Mouse (Mus musculus) cerebellum, adult 11-12 months (tissue): ENCODE data around the gene Rab23.
A peak's percentile ranks its signal among the peaks of the same experiment; 100 is the strongest.

Source experiments
- DNase-seq: peaks from one replicate; pipeline ENCODE4 v3.0.0; 2022

Rab23 gene

DNA sequence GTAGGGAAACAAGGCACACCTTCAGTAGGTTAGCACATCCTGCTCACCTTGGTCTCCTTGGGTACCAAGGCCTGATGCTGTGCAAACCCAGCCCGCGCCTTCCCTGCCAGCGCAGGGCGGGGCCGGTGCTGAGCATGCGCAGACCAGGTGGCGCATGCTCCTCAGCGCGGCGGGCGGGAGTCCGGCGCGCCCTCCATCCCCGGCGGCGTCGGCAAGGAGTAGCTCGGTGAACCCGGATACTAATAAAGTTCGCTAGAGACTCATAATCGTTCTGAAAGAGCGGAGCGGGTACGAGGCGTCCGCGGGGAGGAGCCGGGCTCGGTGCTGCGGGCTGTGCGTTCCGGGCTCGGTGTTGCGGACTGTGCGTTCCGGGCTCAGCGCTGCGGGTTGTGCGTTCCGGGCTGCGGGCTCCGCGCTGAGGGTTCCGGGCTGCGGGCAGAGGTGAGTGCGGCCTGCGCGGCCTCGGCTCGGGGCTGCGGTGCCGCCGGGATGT lies at the start of gene Rab23:
Rab23 (plus strand) TSS at position 155 of the 493 bp plus-strand sequence.
- peak; percentile 91 for DNase-seq

DNA sequence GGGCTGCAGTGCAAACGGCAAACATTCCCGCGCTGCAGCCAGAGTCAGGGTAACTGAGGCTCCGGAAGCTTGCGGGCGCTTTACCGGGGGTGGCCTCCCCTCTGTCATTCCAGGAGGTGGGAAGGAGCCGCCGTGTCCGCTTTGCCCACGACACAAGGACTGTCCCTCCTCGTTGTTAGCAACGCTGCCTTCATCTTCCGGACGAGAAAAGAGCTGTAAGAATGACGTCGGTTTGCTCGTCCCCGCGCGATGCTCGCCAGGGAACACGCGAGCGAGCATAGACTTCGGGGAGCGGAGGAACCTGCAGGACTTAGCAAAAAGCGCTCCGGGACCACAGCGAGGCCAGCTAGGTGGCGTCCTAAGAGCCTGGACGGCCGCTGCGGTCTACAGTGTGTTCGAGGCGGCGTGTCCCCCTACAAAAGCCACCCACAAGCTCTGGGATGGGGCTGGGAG lies 49.5 kb upstream of the Rab23 start:
- DNase-seq: peak; percentile 73

DNA sequence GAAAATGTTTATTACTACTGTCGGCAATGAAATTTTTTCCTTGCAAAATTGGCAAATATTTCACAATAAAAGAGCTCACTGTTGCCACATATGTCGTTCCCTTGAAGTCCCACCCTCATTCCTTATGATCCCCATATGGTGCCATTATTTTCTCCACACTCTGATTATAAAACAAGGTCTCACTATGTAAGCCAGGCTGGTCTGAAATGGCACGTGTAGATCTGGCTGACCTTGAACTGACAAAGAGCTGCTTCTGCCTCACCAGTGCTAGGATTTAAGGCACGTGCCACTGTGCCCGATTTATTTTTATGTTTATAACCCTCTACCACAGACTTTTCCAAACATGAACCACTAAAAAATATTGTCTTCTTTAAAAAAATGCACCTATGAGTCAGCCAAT lies 48.2 kb upstream of the Rab23 start:
- no peak for DNase-seq

DNA sequence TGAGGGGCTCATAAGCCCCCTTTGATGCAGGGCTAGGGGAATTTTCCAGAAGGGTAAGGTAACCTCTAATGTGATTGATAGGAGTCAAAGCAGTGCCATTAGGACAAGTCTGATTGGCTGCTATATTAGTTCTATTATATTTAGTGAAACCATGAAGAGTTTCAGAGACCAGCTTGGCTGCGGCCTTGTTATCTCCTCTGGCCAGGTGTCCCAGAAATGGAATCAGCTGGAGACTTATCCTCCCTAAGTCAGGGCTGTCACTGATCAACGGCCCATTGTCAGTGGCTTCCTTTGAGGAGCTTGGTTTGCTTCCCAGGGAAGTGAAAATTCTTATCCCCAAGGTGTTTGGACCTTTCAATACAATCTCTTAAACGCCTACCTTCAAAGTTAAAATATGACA lies 47.6 kb upstream of the Rab23 start:
- DNase-seq: no peak

DNA sequence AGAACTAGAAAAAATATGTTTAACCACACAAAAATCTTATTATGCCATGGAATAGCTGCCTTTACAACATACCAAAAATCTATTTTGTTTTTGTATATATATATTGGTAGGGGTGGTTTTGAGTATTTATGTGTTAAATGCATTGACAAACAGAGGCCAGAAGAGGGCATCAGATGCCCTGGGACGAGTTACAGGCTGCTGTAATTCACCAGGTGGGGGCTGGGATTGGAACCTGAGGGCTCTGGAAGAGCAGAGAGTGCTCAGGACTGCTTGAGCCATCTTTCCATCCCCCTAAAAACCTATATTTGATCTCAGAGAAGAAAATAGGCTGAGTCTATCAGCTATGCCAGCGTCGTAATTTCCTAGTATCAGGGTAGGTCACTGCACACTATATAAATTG lies 47.2 kb upstream of the Rab23 start:
- peak; percentile 28 for DNase-seq

DNA sequence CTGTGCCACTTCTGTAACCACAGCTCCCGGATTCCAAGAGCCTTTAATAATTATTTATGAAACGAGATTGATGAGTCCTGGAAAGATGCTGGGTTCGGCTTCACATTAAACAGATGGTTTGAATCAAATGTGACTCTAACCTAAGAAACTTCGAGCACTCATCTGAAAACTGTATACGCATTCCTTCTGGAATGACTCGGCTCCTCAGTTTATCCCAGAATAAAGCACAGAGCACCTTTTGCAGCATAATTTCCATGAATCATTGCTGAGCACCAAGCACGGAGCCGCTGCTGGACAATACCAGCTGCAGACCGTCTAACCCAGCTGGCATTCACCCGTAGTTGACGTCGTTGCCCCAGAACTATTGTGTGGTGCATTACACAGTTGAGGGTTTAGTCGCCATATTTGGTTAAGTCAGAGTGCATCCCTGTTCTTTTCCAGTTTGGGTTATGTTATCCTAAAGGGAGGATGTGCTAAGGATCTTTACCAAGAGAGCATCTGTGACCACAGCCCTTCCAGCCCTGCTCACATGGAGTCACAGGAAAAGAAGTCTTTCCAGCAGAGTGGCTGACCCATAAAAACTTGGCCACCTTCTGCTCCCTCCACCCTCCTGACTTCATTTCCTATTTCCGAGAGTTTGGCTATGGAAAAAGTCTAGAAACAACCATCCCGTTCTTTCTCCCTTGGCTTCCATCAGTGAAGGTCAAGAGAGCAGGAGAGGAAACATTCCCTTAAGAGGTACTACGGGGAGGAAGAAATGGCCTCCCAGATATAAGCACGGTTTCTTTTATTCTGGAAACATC lies 46.3 kb upstream of the Rab23 start:
- no peak for DNase-seq

DNA sequence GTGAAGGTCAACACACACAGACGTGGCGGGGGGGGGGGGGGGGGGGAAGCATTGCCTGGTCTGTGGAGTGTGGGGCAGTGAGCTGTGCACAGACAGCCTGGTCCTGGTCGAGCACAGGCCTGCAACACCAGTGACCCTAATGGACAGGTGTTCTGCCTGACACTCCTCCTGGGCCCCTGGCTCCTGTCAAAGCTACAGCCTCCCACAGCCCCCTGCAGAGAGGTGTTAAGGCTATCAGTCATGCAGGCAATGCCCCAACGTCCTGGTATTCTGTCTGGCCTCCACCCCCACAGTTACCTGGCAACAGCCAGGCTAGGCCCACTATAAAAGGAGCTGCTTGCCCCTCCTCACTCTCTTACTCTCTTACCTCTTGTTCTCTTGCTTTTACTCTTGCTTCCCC lies 39.3 kb upstream of the Rab23 start:
- no peak for DNase-seq

DNA sequence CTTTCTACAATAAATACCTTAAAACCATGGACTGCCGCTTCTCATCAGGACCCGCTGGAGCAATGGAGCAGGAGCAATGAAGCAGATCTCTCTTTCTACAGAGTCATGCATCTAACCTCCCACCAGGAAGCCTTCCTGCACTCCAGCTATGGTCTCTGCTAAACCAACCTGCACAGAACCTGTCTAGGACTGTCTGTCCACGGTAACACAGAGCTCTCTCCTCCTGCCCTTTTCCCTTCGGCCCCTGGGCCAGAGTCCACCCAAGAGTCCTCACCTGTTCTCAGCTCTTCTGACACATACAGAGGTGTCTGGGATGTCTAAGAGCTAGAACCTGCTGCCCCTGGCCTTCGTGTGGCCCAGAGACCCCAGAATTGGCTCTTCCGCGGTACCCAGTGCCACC lies 38.8 kb upstream of the Rab23 start:
- no peak for DNase-seq

DNA sequence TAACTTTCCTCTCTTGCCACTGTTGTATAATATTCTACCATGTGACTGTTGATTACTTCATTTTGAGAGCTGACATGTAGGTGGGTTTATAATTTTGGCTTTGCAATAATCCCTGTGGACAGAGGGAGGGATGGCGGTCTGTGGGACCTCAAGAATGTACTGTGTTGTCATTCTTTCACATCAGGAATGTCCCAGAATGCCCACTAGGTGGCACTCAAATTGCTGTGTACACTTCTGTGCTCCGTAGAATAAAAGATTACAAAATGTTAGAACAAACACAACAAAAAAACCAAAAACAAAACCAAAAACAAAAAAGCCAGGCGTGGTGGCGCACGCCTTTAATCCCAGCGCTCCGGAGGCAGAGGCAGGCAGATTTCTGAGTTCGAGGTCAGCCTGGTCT lies 35.2 kb upstream of the Rab23 start:
- DNase-seq: no peak

DNA sequence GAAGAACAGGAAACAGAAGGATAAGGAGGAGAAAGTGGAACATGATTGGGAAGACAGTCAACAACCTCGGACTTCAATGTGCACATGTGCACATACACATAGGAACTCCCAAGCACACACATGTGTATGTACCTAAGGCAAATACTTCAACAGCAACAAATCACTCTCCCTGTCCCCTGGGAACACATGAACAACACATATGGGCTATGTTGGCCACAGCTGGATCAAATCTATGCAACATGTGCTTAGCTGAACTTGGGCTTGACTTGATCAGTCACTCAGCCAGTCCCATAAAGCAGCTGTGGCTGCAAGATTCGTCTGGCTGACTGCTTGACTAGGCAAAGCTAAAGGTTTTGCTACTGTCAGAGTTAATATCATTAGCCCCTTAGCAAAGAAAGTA lies 30.9 kb upstream of the Rab23 start:
- DNase-seq: no peak

DNA sequence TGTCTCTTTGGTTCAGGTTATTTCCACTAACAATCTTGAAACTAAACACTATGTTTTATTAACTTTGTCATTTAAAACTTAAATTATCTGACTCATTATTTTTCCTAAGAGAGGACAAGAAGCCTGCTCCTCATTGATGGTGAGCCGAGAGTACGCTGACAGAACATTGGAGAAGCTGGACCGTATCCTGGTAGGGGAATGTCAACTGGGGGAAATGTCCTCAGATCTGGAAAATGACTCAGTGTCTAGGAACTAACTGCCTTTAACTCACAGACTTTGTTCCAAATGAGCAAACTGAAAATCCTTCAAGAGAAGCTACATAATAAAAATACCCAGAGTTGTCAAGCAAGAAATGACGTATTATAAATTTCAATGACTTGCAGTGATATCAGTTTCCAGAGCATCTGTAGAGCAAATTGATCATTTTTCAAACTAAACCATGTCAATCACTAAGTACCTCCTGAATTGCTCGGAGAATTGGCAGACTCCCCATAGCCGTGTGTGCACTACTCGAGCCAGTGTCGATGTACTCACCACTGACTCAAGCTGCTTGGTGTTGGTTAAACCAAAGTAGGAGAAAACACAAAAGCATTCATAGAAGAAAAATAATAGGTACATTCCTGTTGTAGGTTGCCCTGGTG lies 30.1 kb upstream of the Rab23 start:
- DNase-seq: no peak

DNA sequence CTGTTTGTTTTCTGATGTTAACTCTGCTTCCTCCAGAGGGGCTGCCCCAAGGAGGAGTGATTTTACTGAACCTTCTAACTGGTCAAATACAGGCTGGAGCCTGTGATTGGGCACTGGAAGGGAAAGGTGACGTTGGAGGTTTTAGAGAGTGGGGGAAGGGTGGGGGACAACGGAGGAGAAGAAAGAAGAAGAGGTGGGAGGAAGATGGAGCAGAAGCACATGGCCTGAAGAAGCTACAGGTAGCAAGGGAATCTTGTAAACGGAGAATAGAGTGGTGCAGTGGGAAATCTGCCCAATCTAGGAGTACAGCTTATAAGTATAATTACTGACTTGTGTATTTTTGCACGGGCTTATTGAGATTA lies 29.6 kb upstream of the Rab23 start:
- no peak for DNase-seq

DNA sequence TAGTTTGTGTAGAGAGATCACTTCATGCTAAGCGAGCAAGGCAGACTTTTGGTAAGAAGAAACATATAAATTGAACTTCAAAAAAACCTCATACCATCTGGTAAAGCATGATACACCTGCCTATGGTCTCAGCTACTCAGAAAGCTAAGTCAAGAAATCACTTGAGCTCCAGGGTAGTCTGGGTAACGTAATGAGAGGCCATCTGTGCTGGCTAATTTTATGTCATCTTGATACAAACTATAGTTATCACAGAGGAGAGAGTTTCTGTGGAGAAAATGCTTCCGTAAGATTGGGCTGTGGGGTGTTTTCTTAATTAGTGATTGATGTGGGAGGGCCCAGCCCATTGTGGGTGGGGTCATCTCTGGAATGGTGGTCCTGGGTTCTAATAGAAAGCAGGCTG lies 25.8 kb upstream of the Rab23 start:
- DNase-seq: no peak

DNA sequence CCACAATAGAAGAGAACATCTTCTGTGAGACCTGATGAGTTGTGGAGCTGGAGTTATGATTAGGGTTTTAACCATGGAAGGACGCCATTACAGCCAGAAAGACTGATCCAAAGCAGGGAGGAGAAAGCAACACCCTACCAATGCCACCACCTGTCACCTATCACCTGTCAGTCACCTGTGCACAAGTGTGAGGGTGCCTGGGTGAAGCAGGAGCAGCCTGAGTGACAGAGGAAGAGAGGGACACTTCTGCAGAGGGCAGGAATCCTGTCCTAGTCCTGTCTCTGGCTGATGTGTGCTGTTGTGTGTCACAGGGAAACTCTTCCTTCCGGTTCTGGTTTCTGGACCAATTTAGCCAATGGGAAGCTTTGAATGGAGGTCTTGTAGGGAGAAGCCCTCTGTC lies 23.7 kb upstream of the Rab23 start:
- no peak for DNase-seq

DNA sequence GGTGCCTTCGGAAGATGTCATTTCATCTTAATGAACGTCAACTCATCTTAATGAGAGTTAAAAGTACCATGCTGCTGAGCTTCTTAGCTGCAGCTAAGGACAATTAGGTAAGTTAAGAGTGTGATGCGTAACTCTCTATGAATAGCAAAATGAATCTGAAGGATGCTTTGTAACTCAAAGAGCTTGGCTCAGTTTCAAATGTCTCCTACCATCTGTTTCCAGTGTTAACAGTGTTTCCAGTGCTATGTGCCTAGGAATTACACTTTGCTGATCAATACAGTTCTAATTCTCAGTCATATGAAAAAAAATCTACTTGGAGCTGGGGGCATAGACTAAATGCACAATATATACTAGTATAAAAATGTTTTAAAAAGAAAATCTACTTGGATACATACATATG lies 18.4 kb upstream of the Rab23 start:
- DNase-seq: no peak

DNA sequence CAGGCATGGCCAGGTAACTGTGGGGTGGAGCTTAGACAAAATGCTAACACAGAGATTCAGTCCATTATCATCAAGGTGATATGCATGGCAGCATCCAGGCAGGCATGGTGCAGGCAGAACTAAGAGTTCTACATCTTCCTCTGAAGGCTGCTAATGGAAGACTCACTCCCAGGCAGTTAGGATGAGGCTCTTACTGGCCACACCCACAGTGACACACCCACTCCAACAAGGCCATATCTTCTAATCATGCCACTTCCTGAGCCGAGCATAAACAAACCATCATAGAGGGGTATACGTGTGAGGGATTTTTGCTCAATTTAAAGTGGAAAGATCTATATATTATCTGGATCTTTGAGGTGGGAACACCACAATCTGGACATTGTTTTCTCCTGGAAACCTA lies 10.1 kb upstream of the Rab23 start:
- no peak for DNase-seq

DNA sequence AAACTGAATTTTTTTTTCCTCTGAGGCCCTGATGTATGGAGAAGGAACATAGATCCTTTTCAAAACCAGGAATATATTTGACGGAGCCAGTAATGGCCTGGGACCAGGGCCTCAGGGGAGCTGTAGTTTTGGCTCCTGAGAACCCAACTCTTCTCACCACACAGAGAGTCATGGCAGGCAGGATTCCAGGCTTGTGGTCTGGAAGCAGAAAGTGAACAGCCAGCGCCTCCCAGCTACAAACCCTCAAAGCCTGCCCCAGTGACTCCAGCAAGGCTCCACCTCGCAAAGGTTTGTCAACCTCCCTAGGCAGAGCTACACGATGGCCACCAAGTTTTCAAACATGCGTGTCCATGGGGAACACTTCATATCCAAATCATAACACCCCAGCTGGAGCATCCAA lies 7.7 kb upstream of the Rab23 start:
- DNase-seq: no peak

DNA sequence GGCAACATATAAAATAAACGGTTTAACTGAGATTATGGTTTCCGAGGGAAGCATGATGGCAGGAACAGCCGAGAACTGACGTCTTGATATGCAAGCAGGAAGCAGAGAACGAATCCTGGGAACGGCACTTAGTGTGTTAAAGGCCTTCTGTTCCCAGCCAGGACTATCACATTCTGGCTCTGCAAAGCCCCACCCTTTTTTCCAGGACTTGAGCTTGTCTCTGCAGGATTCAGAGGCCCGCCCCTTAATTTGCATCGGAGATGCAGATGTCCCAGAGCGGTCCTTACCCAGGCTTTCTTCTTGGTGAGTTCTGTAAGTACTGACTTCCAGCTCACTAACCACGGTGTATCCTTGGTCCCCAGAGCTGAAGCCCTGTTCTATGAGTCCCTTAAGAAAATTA lies 4.9 kb upstream of the Rab23 start:
- DNase-seq: no peak

DNA sequence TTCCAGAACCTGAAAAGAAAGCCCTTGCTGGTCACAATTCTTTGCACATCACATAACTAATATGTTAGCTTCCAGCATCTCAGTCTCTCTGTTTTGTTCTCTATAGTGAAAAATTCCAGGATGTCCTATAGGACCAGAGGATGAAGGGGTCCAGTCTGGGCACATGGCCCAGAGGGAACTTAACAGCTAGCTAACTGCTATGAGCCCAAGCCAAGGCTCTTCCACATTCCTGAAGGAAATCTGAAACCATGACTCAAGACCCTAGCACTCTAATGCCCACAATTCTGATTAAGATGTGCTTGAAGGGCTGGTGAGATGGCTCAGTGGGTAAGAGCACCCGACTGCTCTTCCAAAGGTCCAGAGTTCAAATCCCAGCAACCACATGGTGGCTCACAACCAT lies 2.1 kb upstream of the Rab23 start:
- no peak for DNase-seq

DNA sequence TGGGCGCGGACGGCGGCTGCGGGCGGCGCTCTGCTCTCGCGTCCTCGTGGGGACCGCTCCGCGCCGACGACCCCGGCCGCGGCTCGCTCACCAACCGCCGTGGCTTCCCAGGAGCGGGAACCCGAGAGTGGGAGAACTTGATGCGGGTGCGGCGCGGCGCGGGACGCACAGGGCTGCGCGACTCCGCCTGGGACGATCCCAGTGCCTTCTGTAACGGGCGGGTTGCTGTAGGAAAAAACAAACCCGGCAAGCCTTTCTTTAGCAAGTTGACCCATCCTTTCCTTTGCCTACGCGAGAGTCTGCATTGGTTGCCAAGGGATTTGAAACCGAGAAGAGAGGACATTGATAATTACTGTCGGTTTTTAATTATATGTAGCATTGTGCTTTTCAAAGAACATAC lies 544 bp downstream of the Rab23 start:
- DNase-seq: no peak

DNA sequence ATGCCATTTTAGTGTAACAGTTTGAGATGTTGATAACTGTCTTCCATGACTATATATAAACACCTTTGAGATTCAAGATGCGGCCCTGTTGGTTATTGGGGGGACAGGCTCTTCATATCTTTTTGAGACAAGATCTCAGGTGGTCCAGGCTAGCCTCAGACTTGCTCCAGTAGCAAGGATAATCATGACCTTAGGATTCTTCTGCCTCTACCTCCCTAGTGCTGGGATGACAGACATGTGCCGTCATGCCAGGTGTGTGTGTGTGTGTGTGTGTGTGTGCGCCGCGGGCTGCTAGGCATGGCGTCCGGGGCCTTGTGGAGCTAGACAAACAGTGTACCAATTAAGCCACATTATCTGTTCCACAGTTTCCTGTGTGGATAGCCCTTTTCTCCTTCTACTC lies 1.3 kb downstream of the Rab23 start:
- no peak for DNase-seq

DNA sequence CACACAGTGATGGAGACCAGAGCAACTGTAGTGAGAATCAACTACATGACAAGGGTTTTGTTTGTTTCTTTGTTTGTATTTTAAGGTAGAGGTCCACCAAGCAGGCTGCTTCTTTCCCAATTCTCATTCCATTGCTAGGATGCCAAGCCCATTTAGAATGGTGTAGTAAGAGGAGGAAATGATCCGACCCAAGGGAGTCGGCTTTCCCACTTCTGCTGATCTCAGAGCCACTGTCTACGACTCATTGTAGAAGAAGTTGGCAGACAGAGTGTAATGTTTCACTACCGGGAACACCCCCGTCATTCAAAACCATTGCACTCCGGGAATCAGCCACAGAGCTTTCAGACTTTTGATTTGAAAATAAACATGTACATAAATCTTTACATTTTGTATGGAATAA lies 4.8 kb downstream of the Rab23 start:
- no peak for DNase-seq

DNA sequence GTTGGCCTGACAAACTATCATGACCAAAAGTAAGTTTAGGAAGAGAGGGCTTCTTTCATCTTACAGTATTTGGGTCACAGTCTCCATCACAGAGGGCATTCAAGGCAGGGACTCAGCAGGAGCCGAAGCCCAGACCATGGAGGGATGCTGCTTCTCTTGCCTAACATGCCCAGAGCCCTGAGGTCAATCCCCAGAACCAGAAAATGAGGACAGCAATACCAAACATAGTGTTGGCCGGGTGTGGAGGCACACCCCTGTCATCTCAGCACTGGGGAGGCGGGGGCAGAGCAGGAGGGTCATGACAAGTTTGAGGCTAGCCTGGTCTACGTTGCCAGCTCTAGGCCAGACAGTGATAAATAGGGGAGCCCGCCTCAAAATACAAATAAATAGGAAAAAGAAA lies 5.4 kb downstream of the Rab23 start:
- no peak for DNase-seq

DNA sequence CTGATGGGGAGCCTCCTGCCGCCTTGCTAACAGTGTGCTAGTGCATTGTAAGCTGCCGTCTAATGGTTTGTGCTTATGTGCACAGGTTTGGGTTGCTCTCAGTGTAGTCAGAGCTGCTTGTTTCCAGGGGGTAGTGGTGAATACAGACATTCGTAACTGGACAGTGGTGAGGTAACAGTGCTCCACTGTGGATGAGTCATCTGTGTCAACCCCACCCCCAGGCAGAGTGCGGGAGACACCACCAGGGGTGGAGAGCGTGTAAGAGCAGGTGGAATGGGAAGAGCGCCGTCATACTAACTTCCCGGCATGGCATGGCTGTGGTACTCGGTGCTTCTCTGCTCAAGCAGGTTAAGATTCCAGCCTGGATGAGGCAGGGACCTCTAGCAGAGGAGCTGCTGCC lies 13.4 kb downstream of the Rab23 start:
- DNase-seq: no peak
